Mouse (Mus musculus) testis, postnatal 10 days (tissue): ENCODE data around the gene Chst13.

Experiments used
- DNase-seq: peaks from one replicate; pipeline ENCODE4 v3.0.0; 2021; ENCODE audit warnings: low spot score

The Chst13 gene

GRCm38 (mm10) chr6:90324991-90325390 lies at the start of gene Chst13:
TSS of gene Chst13 (minus strand) at chr6:90325185.
- DNase-seq = no peak

GRCm38 (mm10) chr6:90374647-90375046 lies 49.7 kb upstream of the Chst13 start:
- DNase-seq = no peak

- DNase-seq = peak; percentile 62
Measured at GRCm38 (mm10) chr6:90369725-90370553, 45.0 kb upstream of the Chst13 start.

GRCm38 (mm10) chr6:90368976-90369724 lies 44.2 kb upstream of the Chst13 start, which contains the start of gene Zxdc:
TSS of gene Zxdc (plus strand) at chr6:90369492.
- peak; percentile 99 for DNase-seq

GRCm38 (mm10) chr6:90363301-90363700 lies 38.3 kb upstream of the Chst13 start:
- DNase-seq = peak; percentile 58

- DNase-seq = no peak
Measured at GRCm38 (mm10) chr6:90360922-90361614, 36.1 kb upstream of the Chst13 start.

GRCm38 (mm10) chr6:90360024-90360781 lies 35.2 kb upstream of the Chst13 start:
- peak; percentile 72 for DNase-seq

GRCm38 (mm10) chr6:90359445-90359844 lies 34.5 kb upstream of the Chst13 start:
- DNase-seq = no peak

- DNase-seq = no peak
Measured at GRCm38 (mm10) chr6:90358142-90358541, 33.2 kb upstream of the Chst13 start.

- no peak for DNase-seq
Measured at GRCm38 (mm10) chr6:90350011-90350410, 25.0 kb upstream of the Chst13 start.

GRCm38 (mm10) chr6:90348500-90348899 lies 23.5 kb upstream of the Chst13 start:
- DNase-seq = no peak

GRCm38 (mm10) chr6:90347183-90347582 lies 22.2 kb upstream of the Chst13 start:
- DNase-seq = no peak

- no peak for DNase-seq
Measured at GRCm38 (mm10) chr6:90342343-90342742, 17.4 kb upstream of the Chst13 start.

- DNase-seq = no peak
Measured at GRCm38 (mm10) chr6:90334244-90334643, 9.3 kb upstream of the Chst13 start.

GRCm38 (mm10) chr6:90332561-90333425 lies 7.8 kb upstream of the Chst13 start, which contains the start of gene Uroc1:
TSS of gene Uroc1 (plus strand) at chr6:90333284.
- no peak for DNase-seq

GRCm38 (mm10) chr6:90329953-90330352 lies 5.0 kb upstream of the Chst13 start:
- DNase-seq = peak; percentile 65

- DNase-seq = no peak
Measured at GRCm38 (mm10) chr6:90327670-90328069, 2.7 kb upstream of the Chst13 start.

GRCm38 (mm10) chr6:90324463-90324862 lies 522 bp downstream of the Chst13 start:
- DNase-seq = no peak

GRCm38 (mm10) chr6:90324026-90324425 lies 959 bp downstream of the Chst13 start:
- no peak for DNase-seq

- no peak for DNase-seq
Measured at GRCm38 (mm10) chr6:90321811-90322210, 3.2 kb downstream of the Chst13 start.

- DNase-seq = no peak
Measured at GRCm38 (mm10) chr6:90320429-90320828, 4.6 kb downstream of the Chst13 start.
